In genomic region chr15:89468577-89468976, GRCm38 (mm10) we compare ENCODE assay signal across 11 mouse cellular contexts. TPM values are rescaled to one million over a fixed set of nuclear protein-coding genes. Genes with fewer than 3 reads are reported as not detected.
DNase-seq lines count a peak whose midpoint lies in the region; ATAC-seq and TF ChIP-seq lines count a peak whose summit lies in the region.
"Had no signal": no experiment of that assay in that cellular context is flagged by ENCODE, and none has a peak within 500 bp of the region (broad histone marks: within the 10 kb centered on the region; RNA-seq: fewer than 3 reads in every experiment).

No protein-coding gene starts in this region.

- no peak for TF ChIP-seq POLR2A in MEL (IDR thresholded peaks at IDR 0.05; ENCODE audit: control insufficient read depth in 1 of 2, insufficient read depth in 1 of 2, low read depth in 1 of 2, low read length in 2 of 2, poor library complexity in 1 of 2)

- TF ChIP-seq EP300 in liver, postnatal 0 days (IDR thresholded peaks at IDR 0.05; ENCODE audit: low read depth): no peak
- TF ChIP-seq EP300 in MEL (IDR thresholded peaks at IDR 0.05; ENCODE audit: low read depth in 1 of 2, low read length in 2 of 2): no peak

- TF ChIP-seq CTCF in liver, postnatal 0 days (IDR thresholded peaks at IDR 0.05; ENCODE audit: low read depth): peak; percentile 73
- TF ChIP-seq CTCF in MEL (IDR thresholded peaks at IDR 0.05 in 2 of 3, conservative IDR thresholded peaks at IDR 0.05 in 1 of 3; ENCODE audit: control insufficient read depth in 1 of 3, insufficient read depth in 1 of 3, low read depth in 2 of 3, low read length in 3 of 3, poor library complexity in 1 of 3, severe bottlenecking in 1 of 3): peak in 2 of 3 experiments; percentile 66 to 77; a peak in 4 of 6 replicates

- H3K27ac ChIP-seq in forebrain, embryonic 14.5 days (ENCODE audit: low read depth, low read length): no peak overlapping the region
- no peak overlapping the region for H3K27ac ChIP-seq in forebrain, embryonic 12.5 days
- H3K27ac ChIP-seq in liver, postnatal 0 days (ENCODE audit: low read depth): no peak overlapping the region
- H3K27ac ChIP-seq in MEL (ENCODE audit: control insufficient read depth, low read depth, low read length): no peak overlapping the region
- H3K27ac ChIP-seq: liver, embryonic 13.5 days had no signal

- H3K27me3 ChIP-seq in forebrain, embryonic 14.5 days (replicated peaks; ENCODE audit: control insufficient read depth, insufficient read depth, low read length): no peaks in the 10 kb centered on the region
- H3K27me3 ChIP-seq in forebrain, embryonic 12.5 days: no peaks in the 10 kb centered on the region
- no peaks in the 10 kb centered on the region for H3K27me3 ChIP-seq in liver, postnatal 0 days (ENCODE audit: insufficient read depth, low read length)
- no peaks in the 10 kb centered on the region; a peak in 1 of 4 replicates for H3K27me3 ChIP-seq in MEL (ENCODE audit: control insufficient read depth in 1 of 2, insufficient read depth in 2 of 2, low read length in 2 of 2)
- H3K27me3 ChIP-seq: liver, embryonic 13.5 days had no signal

- H3K4me1 ChIP-seq in forebrain, embryonic 14.5 days (ENCODE audit: control insufficient read depth, insufficient read depth, low read length): no peaks in the 10 kb centered on the region
- peaks cover 5% of the 10 kb centered on the region; the same call in 1 of the 2 replicates for H3K4me1 ChIP-seq in forebrain, embryonic 12.5 days
- H3K4me1 ChIP-seq in liver, postnatal 0 days (ENCODE audit: insufficient read depth): no peaks in the 10 kb centered on the region
- H3K4me1 ChIP-seq in MEL (ENCODE audit: control insufficient read depth in 1 of 2, insufficient read depth in 2 of 2, low read length in 2 of 2): no peaks in the 10 kb centered on the region
- H3K4me1 ChIP-seq: liver, embryonic 13.5 days had no signal

- WGBS in forebrain, embryonic 14.5 days: 24% methylated on average over 2 of the region's 2 CpGs
- 20% methylated on average over 2 of the region's 2 CpGs for WGBS in forebrain, embryonic 12.5 days
- 33% methylated on average over 2 of the region's 2 CpGs for WGBS in liver, postnatal 0 days (ENCODE audit: insufficient replicate concordance)

- peak; percentile 75 for DNase-seq in forebrain, embryonic 14.5 days (ENCODE audit: low spot score)
- DNase-seq in liver, postnatal 0 days: no peak
- no peak for DNase-seq in liver
- DNase-seq in MEL (ENCODE audit: low read depth, low spot score): peak; percentile 67
- no peak for DNase-seq in right cerebral cortex, postnatal 14 days
- no peak for DNase-seq in layer of hippocampus, adult 9-11 months
- DNase-seq: kidney, adult 8-10 months; liver, embryonic 13.5 days; thymus, postnatal 36 days had no signal

- TF ChIP-seq RAD21 in MEL (IDR thresholded peaks at IDR 0.05; ENCODE audit: low read depth, low read length): peak; percentile 67

- H3K79me2 ChIP-seq in MEL (ENCODE audit: control insufficient read depth, insufficient read depth, low read length, poor library complexity): no peaks in the 10 kb centered on the region

- H3K4me3 ChIP-seq in forebrain, embryonic 14.5 days (ENCODE audit: low read depth, low read length): no peak overlapping the region
- H3K4me3 ChIP-seq in forebrain, embryonic 12.5 days (replicated peaks): no peak overlapping the region
- no peak overlapping the region for H3K4me3 ChIP-seq in liver, postnatal 0 days (ENCODE audit: low read depth, low read length)
- no peak overlapping the region for H3K4me3 ChIP-seq in MEL (ENCODE audit: control insufficient read depth in 1 of 2, insufficient read depth in 1 of 2, low read depth in 2 of 2, low read length in 2 of 2)
- H3K4me3 ChIP-seq: liver, embryonic 13.5 days had no signal

- 0 out of 2 replicates have a peak, but pooled peaks have one; percentile 28 for ATAC-seq in forebrain, embryonic 14.5 days
- ATAC-seq in forebrain, embryonic 12.5 days (ENCODE audit: low FRiP score): no peak
- no peak for ATAC-seq in liver, postnatal 0 days
- ATAC-seq in megakaryocyte, adult 5-6 weeks (ENCODE audit: poor library complexity, severe bottlenecking): peak; percentile 63

- no peaks in the 10 kb centered on the region for H3K36me3 ChIP-seq in forebrain, embryonic 14.5 days (ENCODE audit: control insufficient read depth, insufficient read depth, low read length)
- no peaks in the 10 kb centered on the region for H3K36me3 ChIP-seq in forebrain, embryonic 12.5 days (replicated peaks)
- no peaks in the 10 kb centered on the region for H3K36me3 ChIP-seq in liver, postnatal 0 days (replicated peaks; ENCODE audit: insufficient read depth, low read length)
- no peaks in the 10 kb centered on the region for H3K36me3 ChIP-seq in MEL (ENCODE audit: control insufficient read depth in 1 of 2, insufficient read depth in 2 of 2, low read length in 2 of 2)
- H3K36me3 ChIP-seq: liver, embryonic 13.5 days had no signal

- H3K9ac ChIP-seq in forebrain, embryonic 14.5 days (ENCODE audit: low read length): no peak overlapping the region
- H3K9ac ChIP-seq in forebrain, embryonic 12.5 days: no peak overlapping the region
- no peak overlapping the region for H3K9ac ChIP-seq in liver, postnatal 0 days (replicated peaks)
- H3K9ac ChIP-seq in MEL (ENCODE audit: control insufficient read depth, low read depth, low read length, poor library complexity, severe bottlenecking): no peak overlapping the region
- H3K9ac ChIP-seq: liver, embryonic 13.5 days had no signal

- H3K9me3 ChIP-seq in forebrain, embryonic 14.5 days (replicated peaks; ENCODE audit: control insufficient read depth, low read length): no peaks in the 10 kb centered on the region
- no peaks in the 10 kb centered on the region for H3K9me3 ChIP-seq in forebrain, embryonic 12.5 days
- H3K9me3 ChIP-seq in liver, postnatal 0 days (ENCODE audit: low read length): no peaks in the 10 kb centered on the region
- H3K9me3 ChIP-seq in MEL (replicated peaks; ENCODE audit: insufficient read depth, low read length): no peaks in the 10 kb centered on the region
- H3K9me3 ChIP-seq: liver, embryonic 13.5 days had no signal

- no peak overlapping the region for H3K4me2 ChIP-seq in forebrain, embryonic 14.5 days (ENCODE audit: low read length)
- H3K4me2 ChIP-seq in forebrain, embryonic 12.5 days: no peak overlapping the region
- H3K4me2 ChIP-seq in liver, postnatal 0 days (ENCODE audit: low read depth, low read length): no peak overlapping the region
- H3K4me2 ChIP-seq: liver, embryonic 13.5 days had no signal

TF ChIP-seq in MEL, 35 proteins besides CTCF, POLR2A, EP300 and RAD21 (continues in another document):
- TF ChIP-seq RCOR1 (IDR thresholded peaks at IDR 0.05; ENCODE audit: low read depth, low read length): no peak
- no peak for TF ChIP-seq GABPA (IDR thresholded peaks at IDR 0.05; ENCODE audit: low read depth, low read length)

RNA-seq across cellular contexts. Expression of gene Arsa, which starts 8.6 kb away (rescaled TPM):
- 14.0 and 16.5 TPM in 2 replicates for polyA plus RNA-seq in forebrain, embryonic 14.5 days (2014; fragmentation: Nextera tagmentation; extraction: Ambion mirVana)
- polyA plus RNA-seq in forebrain, embryonic 12.5 days (2016; fragmentation: Nextera tagmentation; extraction: Ambion mirVana): 12.5 and 13.6 TPM in 2 replicates
- 4.7 and 5.5 TPM in 2 replicates for polyA plus RNA-seq in liver, postnatal 0 days (2015; fragmentation: Nextera tagmentation; extraction: Ambion mirVana)
- total RNA-seq in MEL (2012; rRNA removed): 8.4 and 9.1 TPM in 2 replicates
- polyA plus RNA-seq in MEL (2012; ENCODE audit: insufficient read depth in 1 of 2, insufficient read length in 2 of 2, low read depth in 1 of 2, low replicate concordance in 2 of 2, missing spikeins in 1 of 2): 10 to 100 TPM in 1 of 2 experiments, not detected in 1; 28.1 TPM
- 9.2 and 10.1 TPM in 2 replicates for total RNA-seq in megakaryocyte, adult 5-6 weeks (2015)
- 11.1 and 14.1 TPM in 2 replicates for total RNA-seq in megakaryocyte, adult 5-6 weeks (2017)

RNA-seq across cellular contexts. Expression of gene Mapk8ip2, which starts 14.9 kb away (rescaled TPM):
- 32.1 and 45.0 TPM in 2 replicates for polyA plus RNA-seq in forebrain, embryonic 14.5 days (2014; fragmentation: Nextera tagmentation; extraction: Ambion mirVana)
- 44.1 and 51.6 TPM in 2 replicates for polyA plus RNA-seq in forebrain, embryonic 12.5 days (2016; fragmentation: Nextera tagmentation; extraction: Ambion mirVana)
- not detected in 2 replicates for polyA plus RNA-seq in liver, postnatal 0 days (2015; fragmentation: Nextera tagmentation; extraction: Ambion mirVana)
- 0.04 TPM in 1 of 2 replicates, not detected in the other for total RNA-seq in MEL (2012; rRNA removed)
- under 1 TPM in 1 of 2 experiments, not detected in 1; 0.01 TPM for polyA plus RNA-seq in MEL (2012; ENCODE audit: insufficient read depth in 1 of 2, insufficient read length in 2 of 2, low read depth in 1 of 2, low replicate concordance in 2 of 2, missing spikeins in 1 of 2)
- not detected in 2 replicates for total RNA-seq in megakaryocyte, adult 5-6 weeks (2015)
- not detected in 2 replicates for total RNA-seq in megakaryocyte, adult 5-6 weeks (2017)

RNA-seq across cellular contexts. Expression of gene Shank3, which starts 30.8 kb away (rescaled TPM):
- 4.8 and 6.0 TPM in 2 replicates for polyA plus RNA-seq in forebrain, embryonic 14.5 days (2014; fragmentation: Nextera tagmentation; extraction: Ambion mirVana)
- 7.9 and 8.8 TPM in 2 replicates for polyA plus RNA-seq in forebrain, embryonic 12.5 days (2016; fragmentation: Nextera tagmentation; extraction: Ambion mirVana)
- 0.27 and 0.81 TPM in 2 replicates for polyA plus RNA-seq in liver, postnatal 0 days (2015; fragmentation: Nextera tagmentation; extraction: Ambion mirVana)
- total RNA-seq in MEL (2012; rRNA removed): 7.8 and 14.2 TPM in 2 replicates
- 10 to 100 TPM in 1 of 2 experiments, not detected in 1; 20.3 TPM for polyA plus RNA-seq in MEL (2012; ENCODE audit: insufficient read depth in 1 of 2, insufficient read length in 2 of 2, low read depth in 1 of 2, low replicate concordance in 2 of 2, missing spikeins in 1 of 2)
- total RNA-seq in megakaryocyte, adult 5-6 weeks (2015): 0.09 and 0.11 TPM in 2 replicates
- total RNA-seq in megakaryocyte, adult 5-6 weeks (2017): not detected in 2 replicates

RNA-seq across cellular contexts. Expression of gene Chkb, which starts 38.9 kb away (rescaled TPM):
- polyA plus RNA-seq in forebrain, embryonic 14.5 days (2014; fragmentation: Nextera tagmentation; extraction: Ambion mirVana): 59.3 and 66.3 TPM in 2 replicates
- polyA plus RNA-seq in forebrain, embryonic 12.5 days (2016; fragmentation: Nextera tagmentation; extraction: Ambion mirVana): 58.8 and 62.6 TPM in 2 replicates
- 42.7 and 44.3 TPM in 2 replicates for polyA plus RNA-seq in liver, postnatal 0 days (2015; fragmentation: Nextera tagmentation; extraction: Ambion mirVana)
- 19.3 and 19.5 TPM in 2 replicates for total RNA-seq in MEL (2012; rRNA removed)
- polyA plus RNA-seq in MEL (2012; ENCODE audit: insufficient read depth in 1 of 2, insufficient read length in 2 of 2, low read depth in 1 of 2, low replicate concordance in 2 of 2, missing spikeins in 1 of 2): 10 to 100 TPM in 1 of 2 experiments, not detected in 1; 51.3 TPM
- 68.2 and 74.9 TPM in 2 replicates for total RNA-seq in megakaryocyte, adult 5-6 weeks (2015)
- total RNA-seq in megakaryocyte, adult 5-6 weeks (2017): 28.6 and 29.3 TPM in 2 replicates

RNA-seq across cellular contexts. Expression of gene Gm44502, which starts 39.1 kb away (rescaled TPM):
- polyA plus RNA-seq in forebrain, embryonic 14.5 days (2014; fragmentation: Nextera tagmentation; extraction: Ambion mirVana): not detected in 2 replicates
- 0.27 TPM in 1 of 2 replicates, not detected in the other for polyA plus RNA-seq in forebrain, embryonic 12.5 days (2016; fragmentation: Nextera tagmentation; extraction: Ambion mirVana)
- not detected in 2 replicates for polyA plus RNA-seq in liver, postnatal 0 days (2015; fragmentation: Nextera tagmentation; extraction: Ambion mirVana)
- not detected in 2 replicates for total RNA-seq in MEL (2012; rRNA removed)
- not detected for polyA plus RNA-seq in MEL (2012; ENCODE audit: insufficient read depth in 1 of 2, insufficient read length in 2 of 2, low read depth in 1 of 2, low replicate concordance in 2 of 2, missing spikeins in 1 of 2)
- not detected in 2 replicates for total RNA-seq in megakaryocyte, adult 5-6 weeks (2015)
- 0.26 and 0.45 TPM in 2 replicates for total RNA-seq in megakaryocyte, adult 5-6 weeks (2017)

Comparison
In these comparisons a context has a peak if more than half of its experiments do, and no peak if none do; other contexts are left out.
1. ATAC-seq: peak in forebrain, embryonic 14.5 days (single experiment) and megakaryocyte, adult 5-6 weeks (single experiment); none in forebrain, embryonic 12.5 days (single experiment) and liver, postnatal 0 days (single experiment).
2. DNase-seq: peak in forebrain, embryonic 14.5 days (single experiment) and MEL (single experiment); none in liver, postnatal 0 days (single experiment), liver (single experiment), right cerebral cortex, postnatal 14 days (single experiment) and layer of hippocampus, adult 9-11 months (single experiment).
3. RNA of gene Mapk8ip2, which starts 14.9 kb away (polyA plus RNA-seq): 44.1 to 51.6 TPM in forebrain, embryonic 12.5 days and 32.1 to 45.0 TPM in forebrain, embryonic 14.5 days; 0.01 TPM in MEL and not detected in liver, postnatal 0 days; every median in the first group is over 10 times any median in the second.